Mouse (Mus musculus): ENCODE measurements around the gene Nectin2. TPM values are rescaled to one million over a fixed set of nuclear protein-coding genes. Genes with fewer than 3 reads are reported as not detected.

Nectin2 gene
- polyA plus RNA-seq, 1 experiment from 2014 or later = 89.0 TPM

DNA sequence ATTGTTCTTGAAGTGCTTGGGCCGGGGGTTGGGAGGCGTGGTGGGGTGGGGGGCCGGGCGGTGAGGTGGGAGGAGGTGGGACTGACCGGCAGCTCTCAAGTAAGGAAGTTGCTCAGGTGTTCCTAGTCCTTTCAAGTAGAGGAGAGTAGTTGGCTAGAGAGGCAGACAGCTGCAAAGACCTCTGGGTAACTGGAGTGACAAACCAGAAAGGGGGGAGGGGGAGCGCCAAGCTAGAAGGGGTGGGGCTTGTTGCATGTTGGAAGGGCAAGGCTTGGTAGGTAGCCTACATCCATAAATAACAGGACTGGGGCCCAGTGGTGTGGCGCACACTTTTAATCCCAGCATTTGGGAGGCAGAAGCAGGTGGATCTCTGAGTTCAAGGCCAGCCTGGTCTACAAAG lies 31.5 kb upstream of the Nectin2 start:
- H3K36me3 ChIP-seq = no peaks in the 10 kb centered on the region
- H3K4me3 ChIP-seq = no peak overlapping the region
- no peak overlapping the region for H3K27ac ChIP-seq
- 87% methylated on average over 7 of the region's 7 CpGs for WGBS
- DNase-seq (ENCODE audit: low spot score) = no peak
- peaks cover 14% of the 10 kb centered on the region for H3K4me1 ChIP-seq (replicated peaks)
- no peaks in the 10 kb centered on the region for H3K27me3 ChIP-seq (ENCODE audit: insufficient read depth, poor library complexity, severe bottlenecking)
- H3K9me3 ChIP-seq = peaks cover 14% of the 10 kb centered on the region; the same call in 1 of the 2 replicates

DNA sequence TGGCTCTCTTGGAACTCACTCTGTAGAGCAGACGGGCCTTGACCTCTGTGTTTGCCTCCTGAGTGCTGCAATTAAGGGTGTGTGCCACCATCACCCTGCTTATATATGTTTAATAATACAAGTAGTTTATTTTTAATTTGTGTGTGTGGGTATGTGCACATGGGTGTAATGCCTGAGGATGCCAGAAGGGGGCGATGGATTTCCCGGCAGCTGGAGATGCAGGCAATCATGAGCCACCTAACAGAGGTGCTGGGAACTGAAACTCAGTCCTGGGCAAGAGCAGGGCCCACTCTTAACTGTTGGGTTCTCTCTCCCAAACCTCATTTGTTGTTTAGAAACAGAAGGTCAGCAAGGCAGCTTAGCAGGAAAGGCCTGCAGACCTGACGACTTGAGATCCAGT lies 29.6 kb upstream of the Nectin2 start:
- 76% methylated on average over 4 of the region's 4 CpGs for WGBS

DNA sequence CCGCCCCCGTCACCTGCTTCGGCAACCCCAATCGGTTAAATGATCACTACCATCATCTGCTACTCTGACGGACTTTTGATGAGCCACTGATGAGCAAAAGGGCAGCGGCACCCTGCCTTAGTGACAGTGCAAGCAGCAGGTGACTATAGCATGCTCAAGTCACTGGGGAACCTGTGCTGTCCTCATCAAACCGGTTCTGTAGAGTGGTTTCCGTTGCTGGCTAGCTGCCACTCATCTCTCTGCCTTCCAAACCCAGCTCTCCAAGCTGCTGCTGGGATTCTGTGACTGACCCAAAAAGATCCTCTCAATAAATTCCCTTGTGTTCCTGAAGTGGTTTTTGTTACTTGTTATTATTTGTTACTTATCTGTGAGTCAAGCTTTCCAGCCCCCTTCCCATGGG lies 28.4 kb upstream of the Nectin2 start:
- Histone ChIP-seq H3K4me1 (replicated peaks) (no peaks in the 10 kb centered on the region), H3K9me3 (peaks cover 14% of the 10 kb centered on the region; the same call in 1 of the 2 replicates), H3K4me3 (no peak overlapping the region), H3K27ac (no peak overlapping the region), H3K36me3 (no peaks in the 10 kb centered on the region), H3K27me3 (ENCODE audit: insufficient read depth, poor library complexity, severe bottlenecking) (no peaks in the 10 kb centered on the region)
- 84% methylated on average over 8 of the region's 8 CpGs for WGBS
- no peak for DNase-seq (ENCODE audit: low spot score)

More for the DNA sequence above, 29.6 kb upstream of the Nectin2 start:
- Histone ChIP-seq H3K36me3 (no peaks in the 10 kb centered on the region), H3K27ac (no peak overlapping the region), H3K4me3 (no peak overlapping the region), H3K4me1 (replicated peaks) (peaks cover 3% of the 10 kb centered on the region; the same call in 1 of the 2 replicates), H3K9me3 (peaks cover 14% of the 10 kb centered on the region; the same call in 1 of the 2 replicates), H3K27me3 (ENCODE audit: insufficient read depth, poor library complexity, severe bottlenecking) (no peaks in the 10 kb centered on the region)
- no peak for DNase-seq (ENCODE audit: low spot score)

DNA sequence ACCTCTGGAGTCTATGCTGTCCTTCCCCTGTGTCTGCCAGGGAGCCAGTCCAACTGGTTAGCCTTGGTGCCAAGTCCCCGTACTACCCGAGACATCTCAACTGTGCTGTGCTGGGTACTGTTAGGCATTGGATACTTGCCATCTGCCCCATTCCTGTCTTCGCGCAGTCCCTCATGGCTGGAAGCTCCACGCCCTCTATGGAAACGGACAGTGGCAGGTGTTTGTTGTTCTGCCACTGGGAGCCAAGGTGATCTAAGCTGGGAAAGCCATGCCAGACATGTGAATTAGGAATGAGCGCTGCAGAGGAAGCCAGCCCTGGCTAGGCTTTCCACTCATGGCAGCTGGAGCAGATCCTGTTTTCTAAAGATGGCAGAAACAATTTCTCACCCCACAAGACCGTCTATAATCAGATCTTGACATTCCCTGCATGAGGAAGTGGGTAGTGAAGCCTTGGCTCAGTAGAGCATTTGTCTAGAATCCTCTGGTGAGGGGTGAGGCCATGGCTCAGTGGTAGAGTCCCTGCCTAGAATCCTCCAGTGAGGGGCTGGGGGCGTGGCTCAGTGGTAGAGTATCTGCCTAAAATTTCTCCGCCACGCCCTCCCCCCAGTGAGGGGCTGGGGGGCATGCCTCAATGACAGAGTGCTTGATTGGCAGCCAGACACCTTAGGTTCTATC lies 26.9 kb upstream of the Nectin2 start:
- H3K27ac ChIP-seq = no peak overlapping the region

DNA sequence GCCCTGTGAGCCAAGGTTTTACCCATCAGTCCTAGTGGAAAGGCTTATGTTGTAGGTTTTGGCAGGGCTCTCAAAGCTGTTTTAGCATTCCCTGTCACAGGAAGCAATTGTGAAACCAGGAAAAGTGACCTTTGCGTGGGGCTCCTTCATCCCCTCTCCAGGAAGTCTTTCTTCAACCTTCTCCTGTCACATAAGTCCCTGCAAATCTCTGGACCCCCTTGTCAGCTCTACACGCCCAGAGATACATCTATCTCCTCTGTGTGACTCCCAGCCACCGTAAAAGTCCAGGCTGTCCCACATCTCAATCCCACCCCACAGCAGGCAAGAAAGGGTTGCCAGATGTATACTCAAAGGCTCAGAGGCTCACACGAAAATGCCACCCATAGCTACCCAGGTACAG lies 21.4 kb upstream of the Nectin2 start:
- Histone ChIP-seq H3K27ac (peak overlapping the region; percentile 83; the same call in 1 of the 2 replicates), H3K36me3 (no peaks in the 10 kb centered on the region), H3K9me3 (no peaks in the 10 kb centered on the region), H3K4me3 (no peak overlapping the region), H3K27me3 (ENCODE audit: insufficient read depth, poor library complexity, severe bottlenecking) (peaks cover 43% of the 10 kb centered on the region), H3K4me1 (replicated peaks) (peaks cover 32% of the 10 kb centered on the region)
- WGBS = 59% methylated on average over 4 of the region's 4 CpGs
- no peak for DNase-seq (ENCODE audit: low spot score)

More for the DNA sequence above, 26.9 kb upstream of the Nectin2 start:
- H3K4me3 ChIP-seq = no peak overlapping the region
- peaks cover under 1% of the 10 kb centered on the region; the same call in 1 of the 2 replicates for H3K27me3 ChIP-seq (ENCODE audit: insufficient read depth, poor library complexity, severe bottlenecking)
- 92% methylated on average over 11 of the region's 11 CpGs for WGBS
- H3K4me1 ChIP-seq (replicated peaks) = no peaks in the 10 kb centered on the region
- no peak for DNase-seq (ENCODE audit: low spot score)
- H3K36me3 ChIP-seq = no peaks in the 10 kb centered on the region
- H3K9me3 ChIP-seq = peaks cover 14% of the 10 kb centered on the region; the same call in 1 of the 2 replicates

DNA sequence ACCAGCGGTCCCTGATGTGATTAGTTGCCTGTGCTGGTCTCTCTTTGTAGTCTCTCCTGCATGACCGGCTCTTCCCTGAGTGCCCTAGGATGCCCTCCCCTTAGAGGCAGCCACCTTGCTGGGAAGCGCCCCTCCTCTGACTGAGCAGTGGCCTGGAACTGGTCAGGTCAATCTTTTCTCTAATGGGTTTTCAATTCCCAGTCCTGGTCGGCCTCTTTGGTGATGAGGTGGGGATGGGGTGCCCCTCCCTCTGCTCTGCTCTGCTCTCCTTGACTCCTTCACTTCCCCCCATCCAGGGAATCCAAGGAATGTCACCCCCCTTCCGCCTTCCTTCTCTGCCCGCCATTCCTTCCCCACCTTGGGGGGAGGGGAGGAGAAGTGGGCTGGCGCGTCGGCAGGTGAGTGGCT lies 20.7 kb upstream of the Nectin2 start, which contains the start of gene Bcam:
TSS of gene Bcam (minus strand) at position 33 of the 408 bp plus-strand sequence.
- 1% methylated on average over 9 of the region's 9 CpGs for WGBS
- H3K27me3 ChIP-seq (ENCODE audit: insufficient read depth, poor library complexity, severe bottlenecking) = peaks cover 43% of the 10 kb centered on the region
- H3K4me3 ChIP-seq = peak within 1 kb of the TSS; percentile 54
- H3K36me3 ChIP-seq = no peaks in the 10 kb centered on the region
- H3K4me1 ChIP-seq (replicated peaks) = peaks cover 32% of the 10 kb centered on the region
- no peaks in the 10 kb centered on the region for H3K9me3 ChIP-seq
- peak; percentile 63 for DNase-seq (ENCODE audit: low spot score)
- peak within 1 kb of the TSS; percentile 83 for H3K27ac ChIP-seq

DNA sequence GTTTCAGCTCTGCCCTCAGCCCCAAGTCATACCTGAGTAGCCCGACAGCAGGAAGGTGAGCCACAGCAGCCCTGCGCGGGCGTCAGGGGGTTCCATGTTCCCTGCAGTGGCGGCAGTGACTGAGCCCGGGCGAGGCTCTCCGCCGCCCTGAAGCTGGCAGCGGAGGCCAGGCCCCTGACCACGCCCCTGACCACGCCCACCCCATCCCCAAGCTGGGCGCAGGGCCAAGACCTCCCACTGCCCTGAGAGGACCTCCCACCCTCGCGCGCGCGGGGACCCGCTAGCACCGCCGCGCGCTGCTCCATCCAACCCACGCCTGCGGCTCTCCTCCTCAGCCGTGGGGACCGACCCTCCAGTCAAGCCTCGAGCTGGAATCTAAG lies 20.1 kb upstream of the Nectin2 start:
- H3K4me3 ChIP-seq = peak overlapping the region; percentile 54
- WGBS = under 1% methylated on average over 28 of the region's 28 CpGs
- H3K27ac ChIP-seq = peak overlapping the region; percentile 83
- DNase-seq (ENCODE audit: low spot score) = peak; percentile 87
- 0 out of 2 replicates have a peak, but pooled peaks cover 3% of the 10 kb centered on the region for H3K9me3 ChIP-seq
- H3K36me3 ChIP-seq = peaks cover 4% of the 10 kb centered on the region
- H3K4me1 ChIP-seq (replicated peaks) = peaks cover 32% of the 10 kb centered on the region
- H3K27me3 ChIP-seq (ENCODE audit: insufficient read depth, poor library complexity, severe bottlenecking) = peaks cover 43% of the 10 kb centered on the region

DNA sequence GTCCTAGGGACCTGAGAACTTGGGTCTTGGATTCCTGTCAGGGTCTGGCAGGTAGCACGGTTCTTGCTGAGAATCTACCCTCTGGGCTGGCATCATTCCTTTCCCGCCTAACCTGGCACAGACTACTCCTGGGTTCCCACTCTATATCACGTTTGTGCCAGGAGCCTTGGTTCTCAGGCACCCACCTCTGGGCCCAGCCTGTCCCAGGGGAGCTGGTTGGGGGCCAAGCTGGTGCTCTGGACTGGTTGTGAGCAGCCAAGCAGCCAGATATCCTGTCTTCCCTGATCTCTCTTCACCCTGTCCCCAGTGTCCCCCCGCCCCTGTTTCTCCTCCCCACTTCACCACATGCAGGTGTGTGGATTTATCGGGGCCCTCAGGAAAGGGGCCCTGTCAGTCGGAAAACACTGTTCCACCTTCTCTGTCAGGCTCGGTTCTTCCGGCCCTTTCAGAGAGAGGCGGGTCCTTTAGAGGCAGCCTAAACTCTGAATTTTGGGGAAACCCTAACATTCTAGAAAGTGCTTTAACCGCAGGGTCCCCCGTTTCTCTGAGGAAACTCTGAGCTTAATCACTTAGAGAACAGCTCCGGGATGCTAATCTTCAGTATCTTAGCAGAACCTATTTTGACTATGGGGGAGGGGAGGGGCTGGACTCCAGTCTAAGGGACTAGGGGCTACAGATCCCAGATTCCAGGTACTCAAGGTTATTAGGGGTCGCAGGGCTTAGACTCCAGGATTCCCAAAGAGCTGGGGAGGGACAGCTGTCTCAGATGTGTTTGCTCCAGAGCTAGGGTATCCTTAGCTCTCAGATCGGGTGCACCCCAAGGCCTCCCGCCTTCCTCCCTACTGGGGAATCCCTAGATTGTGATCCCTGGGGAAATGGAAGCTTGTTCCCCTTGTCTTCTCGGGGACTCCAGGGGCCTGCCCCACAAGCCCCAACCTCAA lies 19.4 kb upstream of the Nectin2 start:
- DNase-seq (ENCODE audit: low spot score) = no peak
- 11% methylated on average over 16 of the region's 16 CpGs for WGBS
- H3K27ac ChIP-seq = peak overlapping the region; percentile 83

DNA sequence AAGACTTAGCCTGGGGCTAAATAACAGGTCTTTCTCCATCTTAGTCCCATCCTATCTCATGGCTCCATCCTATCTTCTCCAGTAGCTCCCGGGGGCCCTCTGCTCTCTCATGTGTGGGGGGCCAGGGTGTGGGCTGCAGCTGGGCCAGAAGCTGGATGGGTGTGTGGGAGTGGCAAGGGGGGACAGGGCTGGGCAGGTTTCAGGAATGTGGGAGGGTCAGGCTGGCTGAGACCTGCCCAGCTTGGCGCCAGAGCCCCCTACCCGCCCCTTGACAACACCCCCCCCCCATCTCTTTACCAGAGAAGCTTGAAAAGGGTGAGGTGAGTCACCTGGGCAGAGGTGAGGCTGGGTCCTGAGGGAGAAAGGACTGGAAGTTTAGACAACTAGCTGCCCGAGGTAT lies 18.7 kb upstream of the Nectin2 start:
- Histone ChIP-seq H3K36me3 (peaks cover 13% of the 10 kb centered on the region), H3K27me3 (ENCODE audit: insufficient read depth, poor library complexity, severe bottlenecking) (peaks cover 43% of the 10 kb centered on the region), H3K9me3 (0 out of 2 replicates have a peak, but pooled peaks cover 4% of the 10 kb centered on the region), H3K4me1 (replicated peaks) (peaks cover 32% of the 10 kb centered on the region), H3K4me3 (peak overlapping the region; percentile 54), H3K27ac (no peak overlapping the region)
- DNase-seq (ENCODE audit: low spot score) = no peak
- 19% methylated on average over 4 of the region's 4 CpGs for WGBS

More for the DNA sequence above, 19.4 kb upstream of the Nectin2 start:
- H3K27me3 ChIP-seq (ENCODE audit: insufficient read depth, poor library complexity, severe bottlenecking) = peaks cover 43% of the 10 kb centered on the region
- H3K4me3 ChIP-seq = peak overlapping the region; percentile 54
- peaks cover 32% of the 10 kb centered on the region for H3K4me1 ChIP-seq (replicated peaks)
- peaks cover 8% of the 10 kb centered on the region for H3K36me3 ChIP-seq
- 0 out of 2 replicates have a peak, but pooled peaks cover 4% of the 10 kb centered on the region for H3K9me3 ChIP-seq

DNA sequence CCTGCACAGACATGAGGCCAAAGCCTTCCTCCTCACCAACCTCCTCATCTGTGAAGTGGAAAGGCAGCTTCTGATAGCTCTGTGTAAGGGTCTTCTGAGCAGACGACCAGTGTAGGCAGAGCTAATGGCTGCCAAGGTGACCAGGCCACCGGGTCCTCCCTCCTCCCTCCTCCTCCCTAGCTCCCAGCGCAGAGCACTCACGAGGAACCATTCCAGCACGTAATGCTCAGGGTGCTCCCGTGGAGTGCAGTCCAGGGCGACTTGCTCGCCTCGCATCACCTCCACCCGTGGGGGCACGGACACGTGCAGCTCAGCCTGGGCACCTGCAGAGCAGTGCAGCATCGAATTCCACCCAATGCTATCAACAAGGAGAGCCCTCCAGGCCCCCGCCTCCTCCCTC lies 18.0 kb upstream of the Nectin2 start:
- H3K27ac ChIP-seq = 0 out of 2 replicates have a peak overlapping the region, but pooled peaks have one; percentile 53
- peak overlapping the region; percentile 54; the same call in 1 of the 2 replicates for H3K4me3 ChIP-seq
- H3K36me3 ChIP-seq = peaks cover 15% of the 10 kb centered on the region
- peaks cover 32% of the 10 kb centered on the region for H3K4me1 ChIP-seq (replicated peaks)
- 0 out of 2 replicates have a peak, but pooled peaks cover 4% of the 10 kb centered on the region for H3K9me3 ChIP-seq
- DNase-seq (ENCODE audit: low spot score) = no peak
- peaks cover 43% of the 10 kb centered on the region for H3K27me3 ChIP-seq (ENCODE audit: insufficient read depth, poor library complexity, severe bottlenecking)
- WGBS = 69% methylated on average over 14 of the region's 14 CpGs

DNA sequence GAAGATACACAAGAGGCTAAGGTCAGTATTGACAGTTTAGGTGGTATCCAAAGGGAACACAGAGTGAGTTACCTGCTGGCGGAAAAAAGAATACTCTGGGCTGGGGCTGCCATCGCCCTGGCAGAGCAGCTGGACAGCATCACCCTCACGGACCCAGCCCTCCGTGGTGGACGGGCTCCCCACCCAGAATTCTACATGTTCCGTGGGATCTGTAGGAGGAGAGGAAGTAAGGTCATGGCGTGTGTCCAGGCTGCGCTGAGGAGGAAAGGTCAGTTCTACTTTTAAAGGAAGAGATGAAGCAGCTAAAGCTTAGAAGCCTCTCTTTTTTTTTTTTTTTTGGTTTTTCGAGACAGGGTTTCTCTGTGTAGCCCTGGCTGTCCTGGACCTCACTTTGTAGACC lies 14.3 kb upstream of the Nectin2 start:
- Histone ChIP-seq H3K27me3 (ENCODE audit: insufficient read depth, poor library complexity, severe bottlenecking) (peaks cover 16% of the 10 kb centered on the region), H3K4me1 (replicated peaks) (peaks cover 12% of the 10 kb centered on the region), H3K36me3 (peaks cover 17% of the 10 kb centered on the region), H3K9me3 (0 out of 2 replicates have a peak, but pooled peaks cover 4% of the 10 kb centered on the region), H3K4me3 (no peak overlapping the region), H3K27ac (no peak overlapping the region)
- no peak for DNase-seq (ENCODE audit: low spot score)
- 87% methylated on average over 9 of the region's 9 CpGs for WGBS

DNA sequence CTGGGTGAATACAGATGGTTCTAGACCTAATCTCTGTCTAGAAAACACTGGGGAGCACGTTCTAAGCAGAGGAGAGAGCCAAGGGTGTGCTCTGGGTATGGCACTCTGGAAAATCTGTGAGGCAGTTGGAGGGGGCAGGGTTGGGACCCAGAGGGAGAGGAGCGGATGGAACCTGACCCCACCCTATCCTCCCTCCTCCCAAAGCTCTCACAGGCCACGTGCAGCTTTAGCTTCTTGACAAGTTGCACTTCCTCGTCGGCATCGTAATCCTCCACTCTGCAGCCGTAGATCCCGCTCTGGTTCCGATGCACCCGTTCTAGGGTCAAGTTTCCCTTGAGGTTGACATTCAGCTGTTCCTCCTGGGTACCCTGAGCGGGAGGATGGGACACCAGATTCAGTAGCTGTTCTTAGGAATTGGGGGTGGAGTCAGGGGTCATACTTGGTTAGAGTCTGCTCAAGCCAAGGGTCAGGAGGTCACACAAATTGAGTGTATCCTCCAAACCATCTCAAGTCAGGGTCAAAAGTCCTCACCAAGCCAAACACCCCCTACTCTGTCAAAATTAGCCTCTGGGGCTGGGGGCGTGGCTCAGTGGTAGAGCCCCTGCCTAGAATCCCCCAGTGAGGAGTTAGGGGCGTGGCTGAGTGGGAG lies 13.7 kb upstream of the Nectin2 start:
- Histone ChIP-seq H3K4me3 (no peak overlapping the region), H3K9me3 (0 out of 2 replicates have a peak, but pooled peaks cover 4% of the 10 kb centered on the region), H3K4me1 (replicated peaks) (peaks cover 6% of the 10 kb centered on the region; the same call in 1 of the 2 replicates), H3K27me3 (ENCODE audit: insufficient read depth, poor library complexity, severe bottlenecking) (peaks cover 10% of the 10 kb centered on the region), H3K27ac (no peak overlapping the region), H3K36me3 (peaks cover 17% of the 10 kb centered on the region)
- WGBS = 88% methylated on average over 13 of the region's 13 CpGs
- no peak for DNase-seq (ENCODE audit: low spot score)
